Comparison of ENCODE assay signal across 23 mouse cellular contexts in the genomic region with DNA sequence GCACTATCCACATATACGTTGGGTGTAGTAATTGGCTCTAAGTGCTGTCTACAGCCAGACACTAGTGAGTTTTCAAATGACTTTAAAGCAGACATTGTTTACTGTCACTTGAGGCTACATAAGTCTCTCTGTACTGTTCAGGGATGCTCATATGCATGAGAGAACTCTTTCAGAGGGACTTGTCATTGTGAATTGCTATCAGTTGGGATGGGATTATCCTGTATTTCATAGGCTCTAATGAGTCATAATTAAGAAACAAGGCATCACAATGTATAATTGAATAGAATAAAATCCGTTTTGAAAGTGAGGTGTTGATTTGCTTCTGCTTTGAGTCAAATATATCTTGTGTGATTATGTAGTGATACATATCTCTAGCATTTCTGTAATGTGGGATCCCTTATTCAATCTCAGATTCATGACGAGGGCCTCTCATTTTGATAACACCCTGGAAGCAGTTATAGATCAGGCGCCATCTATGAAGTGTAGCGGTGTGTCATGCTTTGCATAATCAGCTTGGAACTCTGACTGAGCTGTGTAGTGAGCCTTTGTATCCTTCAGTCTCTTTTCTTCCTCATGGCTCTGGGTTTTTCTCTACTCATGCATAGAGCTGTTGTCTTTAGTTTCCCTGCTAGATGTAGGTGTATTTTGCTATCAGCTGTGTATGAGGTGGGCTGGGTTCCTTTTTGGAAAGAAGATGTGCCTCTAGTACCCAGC. TPM values are rescaled to one million over a fixed set of nuclear protein-coding genes. Genes with fewer than 3 reads are reported as not detected.
A peak's percentile ranks its signal among the peaks of the same experiment; 100 is the strongest.
DNase-seq lines count a peak whose midpoint lies in the region; ATAC-seq lines count a peak whose summit lies in the region.
"Had no signal": no experiment of that assay in that cellular context is flagged by ENCODE, and none has a peak within 500 bp of the region (broad histone marks: within the 10 kb centered on the region; RNA-seq: fewer than 3 reads in every experiment).

No protein-coding gene starts in this region.

- no peak overlapping the region for H3K27ac ChIP-seq in forebrain, embryonic 11.5 days (ENCODE audit: low read depth, low read length)
- no peak overlapping the region; the same call in 1 of the 2 replicates for H3K27ac ChIP-seq in forebrain, embryonic 10.5 days
- 0 out of 2 replicates have a peak overlapping the region, but pooled peaks have one; percentile 35 for H3K27ac ChIP-seq in hindbrain, embryonic 13.5 days
- H3K27ac ChIP-seq in hindbrain, embryonic 12.5 days, result no peak overlapping the region
- H3K27ac ChIP-seq in forebrain, embryonic 14.5 days (ENCODE audit: low read depth, low read length), result no peak overlapping the region
- H3K27ac ChIP-seq: embryonic facial prominence, embryonic 10.5 days; heart, adult 2 months; hindbrain, embryonic 10.5 days had no signal

- ATAC-seq in forebrain, embryonic 11.5 days (replicated peaks; ENCODE audit: low FRiP score), result 0 out of 2 replicates have a peak, but pooled peaks have one; percentile 21
- ATAC-seq in hindbrain, embryonic 13.5 days (ENCODE audit: low FRiP score), result no peak
- ATAC-seq in hindbrain, embryonic 12.5 days (ENCODE audit: low FRiP score), result no peak
- ATAC-seq in forebrain, embryonic 14.5 days, result no peak
- ATAC-seq: hindbrain, embryonic 16.5 days; inflammation-experienced regulatory T-cells, adult 6 months; intestine, postnatal 0 days had no signal

- H3K36me3 ChIP-seq in forebrain, embryonic 11.5 days (ENCODE audit: control insufficient read depth, insufficient read depth, low read length), result no peaks in the 10 kb centered on the region
- no peaks in the 10 kb centered on the region for H3K36me3 ChIP-seq in forebrain, embryonic 10.5 days (replicated peaks)
- no peaks in the 10 kb centered on the region for H3K36me3 ChIP-seq in hindbrain, embryonic 13.5 days
- no peaks in the 10 kb centered on the region for H3K36me3 ChIP-seq in hindbrain, embryonic 12.5 days
- H3K36me3 ChIP-seq in forebrain, embryonic 14.5 days (ENCODE audit: control insufficient read depth, insufficient read depth, low read length), result no peaks in the 10 kb centered on the region
- H3K36me3 ChIP-seq: hindbrain, embryonic 10.5 days had no signal

- H3K4me1 ChIP-seq in forebrain, embryonic 11.5 days (replicated peaks; ENCODE audit: control insufficient read depth, insufficient read depth, low read length), result no peaks in the 10 kb centered on the region
- H3K4me1 ChIP-seq in forebrain, embryonic 10.5 days, result peaks cover 21% of the 10 kb centered on the region
- H3K4me1 ChIP-seq in hindbrain, embryonic 13.5 days (replicated peaks), result 0 out of 2 replicates have a peak, but pooled peaks cover 6% of the 10 kb centered on the region
- peaks cover 4% of the 10 kb centered on the region; the same call in 1 of the 2 replicates for H3K4me1 ChIP-seq in hindbrain, embryonic 12.5 days
- peaks cover 11% of the 10 kb centered on the region for H3K4me1 ChIP-seq in forebrain, embryonic 14.5 days (ENCODE audit: control insufficient read depth, insufficient read depth, low read length)
- H3K4me1 ChIP-seq: hindbrain, embryonic 10.5 days had no signal

- H3K4me2 ChIP-seq in forebrain, embryonic 11.5 days (ENCODE audit: low read depth, low read length, severe bottlenecking), result no peak overlapping the region
- no peak overlapping the region for H3K4me2 ChIP-seq in hindbrain, embryonic 13.5 days
- no peak overlapping the region for H3K4me2 ChIP-seq in hindbrain, embryonic 12.5 days (replicated peaks)
- H3K4me2 ChIP-seq in forebrain, embryonic 14.5 days (ENCODE audit: low read length), result no peak overlapping the region
- H3K4me2 ChIP-seq: heart, embryonic 12.5 days had no signal

- no peak for DNase-seq in forebrain, embryonic 11.5 days (ENCODE audit: low spot score)
- DNase-seq in forebrain, embryonic 10.5 days (ENCODE audit: extremely low spot score, low spot score), result no peak
- DNase-seq in forebrain, embryonic 14.5 days (ENCODE audit: low spot score), result peak; percentile 22
- peak; percentile 79 for DNase-seq in retina, postnatal 1 day
- DNase-seq in embryo, embryonic 9.5 days (ENCODE audit: extremely low spot score), result no peak
- DNase-seq in gastrocnemius, adult 18-20 months (ENCODE audit: low spot score), result no peak
- DNase-seq: adrenal gland, adult 2 months; adrenal gland, postnatal 25 days; B cell, adult 2 months; cerebellum, adult 11-12 months; cerebellum, adult 9-11 months; cerebellum, postnatal 36 days; gastrocnemius, postnatal 10 days; heart, adult 2 months; kidney, adult 8-10 months had no signal

- 56% methylated on average over 5 of the region's 5 CpGs for WGBS in forebrain, embryonic 11.5 days
- WGBS in forebrain, embryonic 10.5 days, result 75% methylated on average over 5 of the region's 5 CpGs
- 68% methylated on average over 5 of the region's 5 CpGs for WGBS in hindbrain, embryonic 13.5 days
- WGBS in hindbrain, embryonic 12.5 days, result 76% methylated on average over 5 of the region's 5 CpGs
- WGBS in forebrain, embryonic 14.5 days, result 26% methylated on average over 5 of the region's 5 CpGs

- no peaks in the 10 kb centered on the region for H3K27me3 ChIP-seq in forebrain, embryonic 11.5 days (ENCODE audit: control insufficient read depth, insufficient read depth, low read length)
- H3K27me3 ChIP-seq in forebrain, embryonic 10.5 days (ENCODE audit: poor library complexity, severe bottlenecking), result no peaks in the 10 kb centered on the region
- H3K27me3 ChIP-seq in hindbrain, embryonic 13.5 days, result no peaks in the 10 kb centered on the region
- no peaks in the 10 kb centered on the region for H3K27me3 ChIP-seq in hindbrain, embryonic 12.5 days
- H3K27me3 ChIP-seq in forebrain, embryonic 14.5 days (replicated peaks; ENCODE audit: control insufficient read depth, insufficient read depth, low read length), result no peaks in the 10 kb centered on the region
- H3K27me3 ChIP-seq: heart, embryonic 12.5 days had no signal

- no peak overlapping the region for H3K4me3 ChIP-seq in forebrain, embryonic 11.5 days (ENCODE audit: low read depth, low read length)
- no peak overlapping the region for H3K4me3 ChIP-seq in forebrain, embryonic 10.5 days
- H3K4me3 ChIP-seq in hindbrain, embryonic 13.5 days, result no peak overlapping the region
- H3K4me3 ChIP-seq in hindbrain, embryonic 12.5 days, result no peak overlapping the region
- no peak overlapping the region for H3K4me3 ChIP-seq in forebrain, embryonic 14.5 days (ENCODE audit: low read depth, low read length)
- H3K4me3 ChIP-seq: embryonic facial prominence, embryonic 10.5 days; heart, adult 2 months; heart, embryonic 12.5 days; hindbrain, embryonic 10.5 days had no signal

- no peaks in the 10 kb centered on the region for H3K9me3 ChIP-seq in forebrain, embryonic 11.5 days (ENCODE audit: control insufficient read depth, low read length)
- no peaks in the 10 kb centered on the region for H3K9me3 ChIP-seq in forebrain, embryonic 10.5 days
- H3K9me3 ChIP-seq in hindbrain, embryonic 13.5 days, result no peaks in the 10 kb centered on the region
- no peaks in the 10 kb centered on the region for H3K9me3 ChIP-seq in hindbrain, embryonic 12.5 days (replicated peaks)
- H3K9me3 ChIP-seq in forebrain, embryonic 14.5 days (replicated peaks; ENCODE audit: control insufficient read depth, low read length), result no peaks in the 10 kb centered on the region
- H3K9me3 ChIP-seq: embryonic facial prominence, embryonic 10.5 days; heart, embryonic 12.5 days; hindbrain, embryonic 10.5 days had no signal

- no peak overlapping the region for H3K9ac ChIP-seq in forebrain, embryonic 11.5 days (ENCODE audit: low read length)
- no peak overlapping the region for H3K9ac ChIP-seq in hindbrain, embryonic 13.5 days
- H3K9ac ChIP-seq in hindbrain, embryonic 12.5 days, result no peak overlapping the region
- no peak overlapping the region for H3K9ac ChIP-seq in forebrain, embryonic 14.5 days (ENCODE audit: low read length)
- H3K9ac ChIP-seq: heart, embryonic 12.5 days had no signal

RNA-seq across cellular contexts. Expression of gene Exoc4, which starts 8.3 kb away (rescaled TPM):
- polyA plus RNA-seq in forebrain, embryonic 11.5 days (2014; fragmentation: Nextera tagmentation; extraction: Ambion mirVana), result 38.8 and 41.2 TPM in 2 replicates
- 35.0 and 39.2 TPM in 2 replicates for polyA plus RNA-seq in forebrain, embryonic 10.5 days (2016; fragmentation: Nextera tagmentation; extraction: Ambion mirVana)
- 51.1 and 52.2 TPM in 2 replicates for polyA plus RNA-seq in hindbrain, embryonic 13.5 days (2015; fragmentation: Nextera tagmentation; extraction: Ambion mirVana)
- polyA plus RNA-seq in hindbrain, embryonic 12.5 days (2016; fragmentation: Nextera tagmentation; extraction: Ambion mirVana), result 47.7 and 50.2 TPM in 2 replicates
- polyA plus RNA-seq in forebrain, embryonic 14.5 days (2014; fragmentation: Nextera tagmentation; extraction: Ambion mirVana), result 35.8 and 42.6 TPM in 2 replicates
- total RNA-seq in gastrocnemius, adult 18-20 months (2021), result 10 to 100 TPM; 43.5 to 45.0 TPM

Comparison
In these comparisons a context has a peak if more than half of its experiments do, and no peak if none do; other contexts are left out.
1. DNase-seq: peak in forebrain, embryonic 14.5 days (single experiment) and retina, postnatal 1 day (single experiment); none in forebrain, embryonic 11.5 days (single experiment), forebrain, embryonic 10.5 days (single experiment), embryo, embryonic 9.5 days (single experiment) and gastrocnemius, adult 18-20 months (single experiment).